Mouse (Mus musculus) forebrain, embryonic 10.5 days (tissue): ENCODE data around the gene Mall. TPM values are rescaled to one million over a fixed set of nuclear protein-coding genes. Genes with fewer than 3 reads are reported as not detected.

Experiments
- DNase-seq: peaks from one replicate; pipeline ENCODE4 v3.0.0-alpha.2; 2017; ENCODE audit warnings: low spot score; ENCODE audit errors: extremely low spot score
- H3K27ac ChIP-seq: fragments of 300-500 bp; sonication (generic); 2 replicates; pipeline ENCODE4 v1.5.1; 2016; ENCODE audit warnings: mild to moderate bottlenecking
- H3K27me3 ChIP-seq: fragments of 300-500 bp; sonication (generic); 2 replicates; pipeline ENCODE4 v1.6.1; 2016; ENCODE audit warnings: mild to moderate bottlenecking; ENCODE audit not compliant: poor library complexity, severe bottlenecking
- H3K36me3 ChIP-seq: fragments of 300-500 bp; sonication (generic); replicated peaks from 2 replicates; pipeline ENCODE4 v1.6.1; 2016; ENCODE audit warnings: mild to moderate bottlenecking, moderate library complexity
- H3K4me1 ChIP-seq: fragments of 300-500 bp; sonication (generic); 2 replicates; pipeline ENCODE4 v1.6.1; 2016
- H3K4me3 ChIP-seq: fragments of 300-500 bp; sonication (generic); 2 replicates; pipeline ENCODE4 v1.5.1; 2016; ENCODE audit warnings: mild to moderate bottlenecking, moderate library complexity
- H3K9me3 ChIP-seq: fragments of 300-500 bp; sonication (generic); 2 replicates; pipeline ENCODE4 v1.6.1; 2016; ENCODE audit warnings: mild to moderate bottlenecking, moderate library complexity
- WGBS: fragments of 180-500 bp; shearing (Covaris S2); methylation state at CpG from one replicate; pipeline ENCODE4 v1.1.7; 2016; 5-methylcytosine and 5-hydroxymethylcytosine counted together
- polyA plus RNA-seq: library from polyadenylated mRNA; unstranded; fragments of >200 nt; fragmentation: Nextera tagmentation; extraction: Ambion mirVana; gene quantifications from 2 replicates; pipeline ENCODE4 v1.2.1, GENCODE M21; 2016

The Mall gene
- polyA plus RNA-seq, 1 experiment from 2014 or later, result 0.36 TPM

DNA sequence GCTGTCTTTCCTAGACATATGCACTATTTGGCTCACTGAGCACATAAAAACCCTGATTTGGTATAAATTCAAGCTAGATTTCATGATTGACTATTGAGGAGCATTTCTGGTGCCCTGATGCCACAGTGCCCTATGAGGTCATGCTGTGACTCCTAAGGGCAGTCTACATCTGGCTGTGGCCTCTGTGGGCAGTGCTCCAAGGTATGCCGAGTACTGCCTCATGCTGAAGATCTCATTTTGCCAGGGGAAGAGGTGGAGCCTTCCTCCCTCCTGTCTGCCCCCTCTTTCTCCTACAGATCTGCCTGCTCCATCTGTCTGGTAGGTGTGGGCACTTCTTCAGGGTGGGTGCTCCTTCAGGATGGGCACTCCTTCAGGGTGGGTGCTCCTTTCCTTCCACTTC is 19.6 kb upstream of the Mall start:
- WGBS, result 79% methylated on average over 1 of the region's 1 CpGs
- no peak for DNase-seq
- H3K9me3 ChIP-seq, result no peaks in the 10 kb centered on the region

DNA sequence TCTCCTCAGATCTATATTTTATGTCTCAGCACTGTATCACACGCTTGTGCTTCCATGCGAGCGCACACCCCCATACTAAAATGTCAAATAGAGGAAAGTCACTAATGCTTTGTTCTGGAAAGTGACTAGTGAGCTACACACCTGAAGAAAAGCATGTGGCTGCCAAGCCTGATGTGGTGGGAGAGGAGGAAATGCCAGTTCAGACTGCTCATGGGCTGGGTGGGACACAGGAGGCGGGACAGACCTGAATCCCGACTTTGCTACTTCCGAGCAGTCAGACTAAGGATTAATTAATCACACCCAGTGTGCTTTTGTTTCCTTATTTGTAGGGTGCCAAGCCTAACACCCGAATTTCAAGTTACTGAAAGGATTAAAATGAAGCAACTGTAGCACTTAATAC is 18.6 kb upstream of the Mall start:
- Histone ChIP-seq H3K27me3 (no peaks in the 10 kb centered on the region), H3K4me3 (no peak overlapping the region), H3K9me3 (no peaks in the 10 kb centered on the region), H3K36me3 (peaks cover 26% of the 10 kb centered on the region), H3K4me1 (no peaks in the 10 kb centered on the region), H3K27ac (no peak overlapping the region)
- whole genome bisulfite sequencing, result 67% methylated on average over 7 of the region's 7 CpGs
- no peak for DNase-seq

More for the DNA sequence above, 19.6 kb upstream of the Mall start:
- no peaks in the 10 kb centered on the region for H3K4me1 ChIP-seq
- no peak overlapping the region for H3K27ac ChIP-seq
- peaks cover 29% of the 10 kb centered on the region for H3K36me3 ChIP-seq
- no peak overlapping the region for H3K4me3 ChIP-seq
- H3K27me3 ChIP-seq, result no peaks in the 10 kb centered on the region

DNA sequence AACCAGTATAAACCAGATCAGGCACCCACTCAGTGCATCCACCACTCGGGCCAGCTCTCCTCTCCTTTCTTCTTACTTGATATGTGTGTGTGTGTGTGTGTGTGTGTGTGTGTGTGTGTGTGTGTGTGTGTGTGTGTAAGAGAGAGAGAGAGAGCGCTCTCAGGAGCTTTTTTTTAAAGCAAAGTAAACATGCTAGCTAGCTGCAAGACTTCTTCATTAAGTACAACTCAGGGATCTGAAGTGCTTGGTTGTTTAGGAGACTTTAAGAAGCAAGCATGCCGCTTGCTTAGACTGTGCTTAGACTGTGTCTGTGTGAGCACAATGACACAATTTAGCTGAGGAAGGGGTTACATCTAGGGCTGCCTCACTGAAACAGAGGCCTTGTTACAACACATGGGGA is 12.9 kb upstream of the Mall start:
- Histone ChIP-seq H3K9me3 (no peaks in the 10 kb centered on the region), H3K36me3 (peaks cover 37% of the 10 kb centered on the region), H3K27ac (no peak overlapping the region), H3K4me3 (no peak overlapping the region), H3K4me1 (no peaks in the 10 kb centered on the region), H3K27me3 (no peaks in the 10 kb centered on the region)
- DNase-seq, result no peak
- WGBS, result 87% methylated on average over 3 of the region's 3 CpGs

DNA sequence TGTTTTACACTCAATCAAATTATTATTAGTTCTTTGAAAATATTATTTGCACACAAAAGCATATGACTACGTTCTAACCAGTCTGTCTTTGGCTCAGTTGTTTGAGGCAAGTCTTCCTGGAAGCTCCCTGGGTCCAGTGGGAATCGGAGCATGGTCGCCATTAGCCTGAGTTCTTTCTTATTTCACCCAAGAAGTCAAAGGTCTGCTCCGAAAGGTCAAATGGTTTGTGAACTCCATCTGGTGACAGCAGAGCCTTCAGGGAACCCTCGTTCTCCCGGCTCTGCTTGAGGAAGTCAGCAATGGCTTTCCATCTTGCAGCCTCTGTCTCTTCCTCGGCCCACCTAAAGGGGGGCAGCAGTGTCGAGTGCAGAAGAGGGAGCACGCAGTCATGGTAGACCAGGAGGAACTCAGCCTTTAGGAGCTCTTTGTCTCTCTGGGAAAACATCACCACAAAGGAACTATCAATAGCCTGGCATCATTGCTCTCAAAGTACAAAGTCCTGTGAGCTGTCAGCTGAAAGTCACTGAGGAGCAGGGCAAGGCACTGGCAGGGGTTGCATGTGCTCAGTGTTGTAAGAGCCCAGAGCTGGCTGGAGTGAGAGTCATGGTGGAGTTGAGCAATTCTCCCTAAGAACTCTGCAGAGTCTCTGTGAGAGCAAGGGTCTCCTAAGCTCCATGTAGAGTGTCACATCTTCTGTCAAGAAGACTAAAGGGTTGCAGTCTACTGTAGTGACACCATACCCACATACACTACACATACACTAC is 11.2 kb upstream of the Mall start:
- Histone ChIP-seq H3K9me3 (no peaks in the 10 kb centered on the region), H3K27me3 (no peaks in the 10 kb centered on the region), H3K27ac (no peak overlapping the region), H3K4me1 (no peaks in the 10 kb centered on the region), H3K4me3 (no peak overlapping the region), H3K36me3 (peaks cover 37% of the 10 kb centered on the region)
- 74% methylated on average over 9 of the region's 9 CpGs for WGBS
- DNase-seq, result no peak

DNA sequence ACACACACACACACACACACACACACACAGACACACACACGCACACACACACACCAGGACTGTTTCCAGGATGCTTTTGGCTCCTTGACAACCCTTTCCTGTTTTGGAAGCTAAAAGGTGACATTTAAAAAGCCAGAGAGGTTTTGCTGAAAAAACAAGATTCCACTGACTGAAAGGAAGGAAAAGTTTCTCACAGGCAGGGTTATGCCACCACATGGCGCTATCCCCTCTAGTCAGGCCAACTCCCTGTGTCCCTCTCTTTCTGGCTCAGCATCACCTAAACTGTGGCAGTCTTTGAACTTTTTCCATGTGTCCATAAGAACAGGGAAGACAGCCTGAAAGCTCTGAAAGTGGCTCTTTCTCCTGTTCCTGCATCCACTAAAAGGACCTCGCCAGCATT is 8.2 kb upstream of the Mall start:
- no peaks in the 10 kb centered on the region for H3K9me3 ChIP-seq
- no peaks in the 10 kb centered on the region for H3K4me1 ChIP-seq
- peaks cover 19% of the 10 kb centered on the region for H3K36me3 ChIP-seq
- WGBS, result 82% methylated on average over 3 of the region's 3 CpGs
- no peak for DNase-seq
- H3K27ac ChIP-seq, result no peak overlapping the region
- H3K27me3 ChIP-seq, result no peaks in the 10 kb centered on the region
- H3K4me3 ChIP-seq, result no peak overlapping the region

DNA sequence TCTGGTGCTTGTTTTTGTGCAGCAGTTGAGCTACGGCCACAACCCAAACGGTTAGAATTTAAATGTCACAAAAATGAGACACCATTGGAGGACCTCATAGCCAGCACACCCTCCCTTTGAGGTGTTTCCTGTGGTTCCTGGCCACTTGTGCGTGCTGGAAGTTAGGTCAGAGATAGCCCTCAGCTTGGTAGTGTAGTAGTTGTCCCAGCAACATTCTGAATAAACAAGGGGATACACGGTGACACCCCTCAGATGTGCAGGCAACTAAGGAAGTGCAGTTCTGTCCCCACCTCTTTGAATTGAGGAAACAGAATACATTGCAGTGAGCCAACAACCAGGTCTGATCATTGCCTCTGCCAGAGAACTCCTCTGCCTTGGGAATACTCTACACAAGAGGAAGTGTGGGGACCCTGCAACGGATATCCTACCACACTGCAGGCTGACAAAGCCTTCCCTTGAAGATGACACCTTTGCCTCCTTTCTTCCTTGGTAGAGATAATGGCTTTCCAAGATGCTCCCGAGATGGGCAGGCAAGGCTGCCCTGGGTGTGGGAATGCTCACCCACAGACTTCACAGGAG is 7.0 kb upstream of the Mall start:
- Histone ChIP-seq H3K4me3 (no peak overlapping the region), H3K27me3 (no peaks in the 10 kb centered on the region), H3K36me3 (peaks cover 10% of the 10 kb centered on the region), H3K9me3 (no peaks in the 10 kb centered on the region), H3K4me1 (no peaks in the 10 kb centered on the region), H3K27ac (no peak overlapping the region)
- WGBS, result 79% methylated on average over 6 of the region's 6 CpGs
- DNase-seq, result no peak

DNA sequence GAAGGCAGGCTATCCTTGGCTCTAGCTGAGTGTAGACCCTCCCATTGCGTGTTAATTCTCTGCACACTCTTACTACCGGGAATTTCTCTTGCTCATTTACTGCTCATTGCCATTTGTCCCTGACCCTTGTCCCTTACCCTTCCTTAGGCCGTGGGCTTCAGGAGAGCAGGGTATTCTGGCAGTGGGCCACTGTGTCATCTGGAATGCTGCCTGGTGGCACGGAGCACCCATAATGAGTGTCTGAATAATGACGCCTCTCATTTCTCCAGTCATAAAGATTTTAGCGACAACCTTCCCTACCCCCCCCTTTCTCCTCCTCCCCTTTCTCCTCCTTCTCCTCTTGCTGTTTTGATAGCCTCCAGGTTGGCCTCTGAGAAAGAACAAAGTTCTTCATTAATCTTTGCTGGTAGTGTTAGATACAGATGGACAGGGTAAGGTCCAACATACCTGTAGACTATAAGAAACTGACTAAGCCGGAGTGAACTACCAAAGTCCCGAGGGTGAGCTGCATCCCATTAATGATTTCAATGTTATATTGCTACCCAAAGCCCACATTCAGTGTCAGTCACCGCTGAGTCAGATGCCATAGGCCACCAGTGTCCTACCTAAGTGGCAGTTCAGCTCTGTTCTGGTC is 5.9 kb upstream of the Mall start:
- 85% methylated on average over 9 of the region's 9 CpGs for WGBS
- no peaks in the 10 kb centered on the region; the same call in 1 of the 2 replicates for H3K36me3 ChIP-seq
- H3K27ac ChIP-seq, result no peak overlapping the region
- DNase-seq, result no peak
- peaks cover 3% of the 10 kb centered on the region for H3K4me1 ChIP-seq
- no peaks in the 10 kb centered on the region for H3K9me3 ChIP-seq
- H3K27me3 ChIP-seq, result peaks cover 6% of the 10 kb centered on the region
- H3K4me3 ChIP-seq, result no peak overlapping the region

DNA sequence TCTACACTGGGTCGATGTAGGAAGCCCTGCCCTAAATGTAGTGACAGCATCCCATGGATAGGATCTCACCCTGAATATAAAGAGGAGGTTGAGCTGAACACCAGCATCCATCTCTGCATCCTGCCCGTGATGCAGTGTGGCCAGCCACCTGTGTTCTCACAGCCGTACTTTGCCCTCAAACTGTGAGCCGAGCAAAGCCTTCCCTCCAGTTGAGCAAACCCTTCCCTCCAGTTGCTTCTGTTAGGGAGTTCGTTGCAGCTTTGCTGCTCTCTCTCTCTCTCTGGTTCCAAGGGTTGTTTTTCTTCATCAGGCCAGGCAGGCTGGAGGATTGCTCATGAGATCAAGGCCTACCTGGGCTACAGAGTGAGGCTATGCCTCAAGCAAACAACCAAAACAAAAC is 5.2 kb upstream of the Mall start:
- Histone ChIP-seq H3K27me3 (peaks cover 13% of the 10 kb centered on the region), H3K27ac (no peak overlapping the region), H3K4me3 (no peak overlapping the region), H3K9me3 (no peaks in the 10 kb centered on the region), H3K4me1 (peaks cover 10% of the 10 kb centered on the region), H3K36me3 (no peaks in the 10 kb centered on the region)
- DNase-seq, result no peak
- 83% methylated on average over 5 of the region's 5 CpGs for WGBS

DNA sequence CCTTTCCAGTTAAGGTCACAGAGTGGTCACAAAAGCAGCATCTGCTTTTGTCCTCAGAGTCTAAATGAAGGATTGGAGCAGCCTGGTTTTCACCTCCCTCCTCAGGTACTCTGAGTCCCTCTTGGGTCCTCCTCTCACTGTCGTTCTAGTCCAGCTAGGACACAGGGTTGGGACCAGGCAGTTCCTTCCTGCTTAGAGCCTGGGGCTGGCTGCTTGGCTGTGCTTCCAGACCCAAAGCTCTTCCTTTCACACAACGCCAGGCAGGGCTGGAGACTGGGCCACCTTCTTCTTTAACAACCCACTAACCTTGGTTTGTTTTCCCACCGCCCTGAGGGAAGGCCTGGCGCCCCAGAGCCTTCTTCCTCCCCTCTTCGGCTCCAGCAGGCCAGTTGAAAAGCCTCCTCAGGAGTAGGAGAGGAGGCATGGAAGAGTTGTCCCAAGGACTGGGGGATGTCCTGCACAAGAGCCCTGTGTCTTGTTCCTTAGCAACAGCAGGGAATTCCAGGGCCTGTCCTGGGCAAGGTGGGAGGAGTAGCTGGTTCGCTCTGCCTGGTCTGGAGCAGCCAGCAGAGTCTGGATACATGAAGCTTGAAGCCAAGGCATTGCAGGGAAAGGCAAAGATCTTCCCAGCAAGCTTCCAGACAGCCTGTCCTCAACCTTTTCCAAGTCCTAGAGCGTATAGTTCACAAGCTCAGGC is 717 bp upstream of the Mall start:
- peaks cover 20% of the 10 kb centered on the region for H3K4me1 ChIP-seq
- WGBS, result 41% methylated on average over 7 of the region's 7 CpGs

DNA sequence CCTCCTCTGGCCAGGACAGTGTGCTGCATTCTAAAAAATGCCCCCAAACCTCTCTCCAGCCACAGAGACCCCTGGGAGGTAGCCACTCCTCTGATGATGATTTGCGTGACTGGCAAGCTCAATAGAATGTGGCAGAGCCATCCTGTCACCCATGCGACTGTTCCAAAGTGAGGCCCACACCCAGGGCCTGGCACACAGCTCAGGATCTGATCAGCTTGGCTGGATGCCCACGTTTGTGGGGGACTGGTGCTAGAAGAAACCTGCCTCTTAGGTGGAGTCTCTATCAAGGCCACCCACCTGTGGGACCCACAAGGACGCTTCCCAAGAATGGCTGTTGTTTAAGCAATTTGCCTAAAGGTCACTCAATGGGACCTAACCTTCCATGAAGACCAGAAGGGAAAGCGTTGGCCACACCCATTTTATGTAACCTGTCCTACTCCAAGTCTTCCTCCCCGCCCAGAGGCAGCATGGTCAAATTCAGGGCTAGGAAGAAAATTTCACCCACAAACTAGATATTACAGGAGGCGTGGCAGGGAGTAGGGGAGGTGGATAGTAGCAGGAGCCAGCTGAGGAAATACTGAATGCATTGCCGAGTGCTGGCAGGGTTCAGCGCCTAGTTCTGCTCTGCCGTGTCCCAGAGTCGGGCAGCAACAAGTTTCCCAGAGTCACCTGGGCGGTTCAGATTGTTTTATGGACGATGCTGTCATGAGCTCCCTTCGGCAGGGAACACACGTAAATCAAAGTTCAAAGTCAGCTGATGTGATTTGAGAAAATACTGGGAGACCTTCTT is 876 bp downstream of the Mall start:
- Histone ChIP-seq H3K27me3 (peaks cover 33% of the 10 kb centered on the region), H3K4me1 (peaks cover 20% of the 10 kb centered on the region), H3K9me3 (no peaks in the 10 kb centered on the region), H3K27ac (no peak overlapping the region), H3K36me3 (no peaks in the 10 kb centered on the region), H3K4me3 (peak overlapping the region; percentile 41; the same call in 1 of the 2 replicates)
- no peak for DNase-seq
- WGBS, result 37% methylated on average over 15 of the region's 15 CpGs

More for the DNA sequence above, 717 bp upstream of the Mall start:
- Histone ChIP-seq H3K4me3 (no peak overlapping the region; the same call in 1 of the 2 replicates), H3K27me3 (peaks cover 33% of the 10 kb centered on the region), H3K36me3 (no peaks in the 10 kb centered on the region), H3K27ac (no peak overlapping the region), H3K9me3 (no peaks in the 10 kb centered on the region)
- no peak for DNase-seq

DNA sequence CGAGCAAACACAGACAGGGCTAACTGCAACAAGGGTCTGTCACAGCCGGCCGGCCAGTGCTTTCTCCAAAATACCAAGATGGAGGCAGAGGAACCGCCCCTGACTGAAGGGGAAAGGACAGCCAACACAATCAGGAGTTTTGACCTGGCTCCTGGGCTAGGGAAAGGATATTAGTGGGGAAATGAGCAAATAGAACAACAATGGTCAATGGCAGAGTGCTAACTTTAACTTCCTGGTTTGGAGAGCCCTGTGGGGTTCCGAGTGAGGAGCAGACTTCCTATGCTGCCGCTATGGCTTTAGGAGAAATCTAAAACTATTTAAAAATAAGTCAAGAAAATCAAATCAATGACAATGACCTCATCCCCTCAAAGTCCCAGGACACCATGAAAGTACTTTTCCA is 1.6 kb downstream of the Mall start:
- no peaks in the 10 kb centered on the region for H3K36me3 ChIP-seq
- no peaks in the 10 kb centered on the region for H3K9me3 ChIP-seq
- no peak for DNase-seq
- peaks cover 33% of the 10 kb centered on the region for H3K27me3 ChIP-seq
- 76% methylated on average over 6 of the region's 6 CpGs for WGBS
- no peak overlapping the region for H3K4me3 ChIP-seq
- peaks cover 20% of the 10 kb centered on the region for H3K4me1 ChIP-seq
- H3K27ac ChIP-seq, result no peak overlapping the region

DNA sequence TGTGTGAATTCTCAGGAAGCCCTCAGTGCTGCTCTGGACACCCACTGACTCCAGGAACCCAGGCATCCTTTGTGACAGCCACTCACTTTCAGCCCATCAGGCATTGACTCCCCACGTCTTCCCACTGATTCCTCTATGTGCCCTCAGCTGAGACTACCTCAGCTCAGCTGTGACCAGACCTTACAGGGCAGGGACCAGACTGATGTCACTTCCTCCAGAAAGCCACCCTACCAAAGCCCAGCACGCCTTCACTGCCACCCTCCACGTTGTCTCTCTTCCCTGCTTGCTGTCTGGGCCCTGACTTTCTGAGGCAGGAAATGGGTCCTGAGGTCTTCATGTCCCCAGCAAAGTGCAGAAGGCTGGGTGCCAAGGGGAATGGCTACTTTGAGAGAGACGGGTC is 6.5 kb downstream of the Mall start:
- Histone ChIP-seq H3K4me1 (peaks cover 12% of the 10 kb centered on the region), H3K36me3 (no peaks in the 10 kb centered on the region), H3K27ac (0 out of 2 replicates have a peak overlapping the region, but pooled peaks have one; percentile 4), H3K27me3 (peaks cover 4% of the 10 kb centered on the region), H3K4me3 (no peak overlapping the region), H3K9me3 (no peaks in the 10 kb centered on the region)
- 73% methylated on average over 4 of the region's 4 CpGs for WGBS
- DNase-seq, result no peak
